Mouse (Mus musculus) thymus, postnatal 25 days (tissue): ENCODE measurements at regions not wholly inside any gene's neighbourhood (a gene's known extent, or its start where the extent isn't known, plus 50 kb on each side); places are given as distances from the start of the nearest gene placed in this dataset.

Experiments used
- DNase-seq: peaks from one replicate; pipeline ENCODE4 v3.0.0; 2022

DNA sequence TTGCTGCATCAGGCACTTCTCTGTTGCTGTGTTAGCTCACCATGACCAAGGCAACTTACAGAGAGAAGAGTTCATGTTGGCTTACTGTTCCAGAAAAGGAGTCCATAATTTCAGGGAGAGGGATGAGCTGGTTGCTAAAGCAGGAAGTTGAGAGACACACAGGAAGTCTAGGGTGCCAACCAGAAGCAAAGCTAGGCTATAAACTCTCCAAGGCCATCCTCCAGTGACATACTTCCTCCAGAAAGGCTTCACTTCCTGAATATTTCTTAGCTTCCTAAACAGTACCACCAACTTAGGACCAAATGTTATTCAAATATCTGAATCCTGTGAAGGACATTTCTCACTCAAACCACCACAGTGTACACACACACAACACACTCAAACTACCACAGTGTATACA is 2010.6 kb downstream of the A830018L16Rik start:
- DNase-seq, result no peak

DNA sequence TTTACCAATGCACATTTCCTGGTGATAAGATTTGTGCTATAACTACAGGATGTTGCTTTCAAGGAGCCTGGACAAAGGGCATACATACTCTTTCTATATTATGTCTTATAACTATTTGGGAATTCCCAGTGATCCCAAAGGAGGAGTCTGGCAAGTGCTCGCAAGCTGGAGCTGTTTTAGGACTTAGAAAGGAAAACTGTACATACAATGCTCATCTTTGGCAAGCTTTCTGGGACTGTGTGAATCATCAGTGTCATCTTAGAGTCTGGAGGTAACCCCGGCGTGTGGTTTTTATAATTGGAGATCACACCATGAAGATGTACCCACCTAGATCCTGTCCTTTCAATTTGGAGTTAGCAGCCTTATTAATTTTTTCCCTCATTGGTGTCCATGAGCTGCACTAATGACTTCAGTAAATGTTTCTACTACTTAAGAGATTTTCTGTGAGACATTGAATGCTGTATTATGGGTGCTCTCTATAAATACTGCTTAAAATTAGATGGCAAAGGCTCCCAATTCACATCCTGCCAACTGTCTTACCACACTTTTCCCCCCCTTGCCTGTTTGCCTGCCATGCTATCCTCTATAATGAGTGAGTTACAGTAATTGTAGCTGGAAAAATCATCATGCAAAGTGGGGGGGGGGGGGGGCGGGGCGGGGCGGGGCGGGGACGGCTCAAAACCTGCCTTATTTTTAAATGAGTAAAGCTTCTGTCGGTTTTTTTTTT is 2011.9 kb downstream of the A830018L16Rik start:
- no peak for DNase-seq

DNA sequence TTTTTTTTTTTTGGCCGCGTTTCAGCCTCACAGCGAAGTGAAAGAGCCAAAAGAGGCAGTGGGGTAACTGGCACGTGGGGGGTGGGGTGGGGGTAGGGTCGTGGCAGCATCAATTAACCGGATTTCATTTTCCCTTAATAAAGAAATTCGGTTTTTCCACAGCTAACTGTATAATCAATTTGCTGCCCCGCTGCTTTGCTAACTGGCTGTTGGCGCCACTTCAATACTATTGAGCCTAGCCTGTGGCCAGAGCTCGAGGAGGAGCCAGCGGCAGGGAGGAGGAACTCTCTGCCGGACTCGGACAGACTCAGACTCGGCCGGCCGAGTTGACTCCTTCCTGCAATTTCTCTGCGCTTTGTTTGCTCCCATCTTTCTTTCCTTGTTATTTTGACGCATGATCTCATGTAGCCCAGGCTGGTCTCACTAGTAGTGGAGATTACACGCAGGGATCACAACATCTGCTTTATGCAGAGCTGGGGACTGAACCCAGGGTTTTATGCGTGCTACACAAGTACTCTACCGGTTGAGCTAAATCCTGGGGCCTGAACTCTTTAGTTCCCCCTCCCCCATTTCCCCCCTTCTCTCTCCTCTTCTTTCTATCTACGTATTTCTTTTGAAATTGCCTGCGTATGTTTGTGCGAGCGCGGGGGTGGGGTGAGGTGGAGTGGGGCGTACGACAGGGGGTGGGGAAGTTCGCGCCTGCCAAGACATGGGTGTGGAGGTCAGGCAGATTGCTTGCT is 2012.6 kb downstream of the A830018L16Rik start:
- DNase-seq, result peak; percentile 67

DNA sequence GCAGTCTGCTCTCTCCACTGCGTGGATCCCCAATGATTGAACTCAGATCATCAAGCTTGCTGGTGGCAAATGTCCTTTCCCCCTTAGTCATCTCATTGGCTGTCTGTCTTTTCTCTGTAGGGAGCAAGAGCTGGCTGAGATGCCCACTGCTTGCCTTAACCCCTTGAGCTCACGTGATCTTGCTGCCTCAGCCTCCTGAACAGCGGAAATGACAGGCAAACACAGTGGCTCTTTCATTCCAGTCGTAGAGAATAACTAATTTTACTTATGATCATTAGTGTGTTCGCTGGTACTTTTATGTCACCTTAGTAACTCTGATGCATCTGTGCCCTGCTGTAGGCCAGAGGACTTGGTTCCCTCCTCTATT is 2013.1 kb downstream of the A830018L16Rik start:
- no peak for DNase-seq

GRCm38 (mm10) chr1:13427501-13428207 is 2013.7 kb downstream of the A830018L16Rik start:
- DNase-seq, result no peak

- DNase-seq, result no peak
Observed at GRCm38 (mm10) chr1:13437747-13438394, 2024.0 kb downstream of the A830018L16Rik start.

- DNase-seq, result no peak
Observed at GRCm38 (mm10) chr1:13442366-13442765, 2028.5 kb downstream of the A830018L16Rik start.

DNA sequence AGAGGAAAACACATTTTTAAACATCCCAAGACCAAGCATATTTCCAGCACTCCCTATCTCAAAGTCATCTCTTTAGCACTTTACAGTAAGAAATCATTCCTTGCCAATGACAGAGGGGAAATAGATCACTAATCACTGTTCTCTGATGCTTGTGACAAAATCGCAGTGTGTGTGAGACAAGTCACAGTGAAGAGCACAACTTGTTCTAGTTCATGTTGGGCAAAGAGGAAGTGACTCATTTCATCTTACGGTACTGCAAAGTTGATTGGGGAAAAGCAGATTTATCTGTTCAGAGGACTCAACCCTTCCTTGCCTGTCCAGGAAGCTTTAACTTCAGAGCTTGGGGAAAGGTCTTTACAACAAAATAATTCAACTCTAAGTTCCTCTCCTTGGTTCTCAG is 2040.6 kb downstream of the A830018L16Rik start:
- DNase-seq, result no peak

- no peak for DNase-seq
Observed at GRCm38 (mm10) chr1:13455572-13455971, 2041.7 kb downstream of the A830018L16Rik start.

GRCm38 (mm10) chr1:13464311-13464710 is 2050.4 kb downstream of the A830018L16Rik start:
- DNase-seq, result no peak

DNA sequence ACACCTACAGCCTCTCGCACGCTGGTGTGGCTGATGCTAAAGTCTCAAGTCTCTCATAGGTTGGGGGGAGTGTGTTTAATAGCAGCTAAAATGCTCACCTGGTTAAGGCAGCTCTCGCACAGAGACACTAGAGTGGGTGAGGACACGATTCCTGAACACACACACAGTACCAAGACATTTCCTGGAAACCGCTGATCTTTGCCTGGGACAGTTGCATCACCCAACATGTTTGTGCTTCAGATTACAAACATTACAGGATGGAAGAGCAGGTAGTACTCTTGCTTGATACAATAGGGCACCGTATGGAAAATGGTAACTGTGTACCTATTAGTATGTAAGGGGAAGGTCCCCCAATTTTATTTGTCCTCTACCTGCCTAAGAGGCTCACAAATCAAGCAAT is 2053.3 kb downstream of the A830018L16Rik start:
- no peak for DNase-seq

GRCm38 (mm10) chr1:13467886-13468630 is 2054.2 kb downstream of the A830018L16Rik start:
- no peak for DNase-seq

GRCm38 (mm10) chr1:13494727-13495404 is 2081.0 kb downstream of the A830018L16Rik start:
- peak; percentile 7 for DNase-seq

DNA sequence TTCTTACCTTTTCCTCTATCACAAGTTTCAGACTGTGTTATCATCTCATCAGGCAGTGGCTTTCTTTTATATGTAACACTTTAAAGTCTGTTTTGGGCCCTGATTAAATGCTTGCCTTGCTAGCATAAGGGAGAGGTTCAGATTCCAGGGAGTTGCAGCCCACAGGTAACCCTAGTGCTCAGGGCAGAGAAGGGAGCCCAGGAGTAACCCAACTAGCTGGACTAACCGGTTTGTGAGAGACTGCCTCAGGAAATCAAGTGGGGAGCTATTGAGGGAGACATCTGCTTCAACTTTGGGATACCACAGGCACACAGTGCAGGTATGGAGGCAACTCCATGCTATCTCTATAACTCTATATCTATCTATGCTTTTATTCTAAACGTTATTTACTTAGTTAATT is 2082.5 kb downstream of the A830018L16Rik start:
- no peak for DNase-seq

DNA sequence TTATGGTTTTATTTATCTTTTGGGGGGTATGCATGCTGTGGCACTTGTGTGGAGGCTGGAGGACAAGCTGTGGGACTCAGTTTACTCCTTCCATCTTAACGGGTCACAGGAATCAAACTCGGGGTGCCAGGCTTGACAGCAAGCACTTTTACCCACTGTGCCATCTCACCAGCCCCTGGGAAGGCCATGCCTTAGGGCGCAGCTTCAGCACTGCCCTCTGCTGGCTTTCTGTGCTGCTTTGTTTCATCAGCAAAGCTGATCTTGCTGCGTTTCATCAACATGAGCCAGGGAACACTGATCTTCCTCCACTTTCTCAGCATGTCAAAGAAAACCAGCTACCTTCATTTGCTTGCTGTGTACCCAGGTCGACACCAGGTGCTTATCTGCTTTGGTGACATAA is 2086.6 kb downstream of the A830018L16Rik start:
- peak; percentile 74 for DNase-seq

- no peak for DNase-seq
Observed at GRCm38 (mm10) chr1:13501938-13502337, 2088.0 kb downstream of the A830018L16Rik start.

GRCm38 (mm10) chr1:13513761-13514160 is 2099.9 kb downstream of the A830018L16Rik start:
- peak; percentile 17 for DNase-seq
